Mouse (Mus musculus): Measurements from ENCODE around the gene Kif1b. TPM values are rescaled to one million over a fixed set of nuclear protein-coding genes. Genes with fewer than 3 reads are reported as not detected.

Gene Kif1b
- polyA plus RNA-seq, 1 experiment from 2014 or later, result 154 TPM

DNA sequence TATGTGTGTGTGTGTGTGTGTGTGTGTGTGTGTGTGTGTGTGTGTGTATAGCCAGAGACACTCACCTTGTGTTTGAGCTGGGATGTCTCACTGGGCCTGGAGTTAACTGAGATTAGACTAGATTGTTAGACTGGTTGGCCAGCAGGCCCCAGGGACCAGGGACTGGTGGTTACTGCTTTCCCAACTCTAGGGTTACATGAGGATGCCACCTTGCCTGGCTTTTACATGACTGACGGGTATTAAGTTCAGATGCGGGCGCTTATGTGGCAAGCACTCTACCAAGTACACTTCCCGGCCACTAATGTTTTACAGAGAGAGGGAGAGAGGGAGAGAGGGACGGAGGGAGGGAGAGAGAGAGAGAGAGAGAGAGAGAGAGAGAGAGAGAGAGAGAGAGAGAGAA is 4.5 kb upstream of the Kif1b start:
- ATAC-seq (replicated peaks), result no peak
- H3K36me3 ChIP-seq (replicated peaks), result no peaks in the 10 kb centered on the region
- H3K9ac ChIP-seq, result no peak overlapping the region
- H3K4me2 ChIP-seq, result no peak overlapping the region
- no peak overlapping the region for H3K27ac ChIP-seq
- H3K27me3 ChIP-seq (replicated peaks), result no peaks in the 10 kb centered on the region
- H3K4me3 ChIP-seq, result no peak overlapping the region
- H3K4me1 ChIP-seq, result peaks cover 12% of the 10 kb centered on the region
- 82% methylated on average over 5 of the region's 5 CpGs for WGBS
- no peaks in the 10 kb centered on the region for H3K9me3 ChIP-seq

DNA sequence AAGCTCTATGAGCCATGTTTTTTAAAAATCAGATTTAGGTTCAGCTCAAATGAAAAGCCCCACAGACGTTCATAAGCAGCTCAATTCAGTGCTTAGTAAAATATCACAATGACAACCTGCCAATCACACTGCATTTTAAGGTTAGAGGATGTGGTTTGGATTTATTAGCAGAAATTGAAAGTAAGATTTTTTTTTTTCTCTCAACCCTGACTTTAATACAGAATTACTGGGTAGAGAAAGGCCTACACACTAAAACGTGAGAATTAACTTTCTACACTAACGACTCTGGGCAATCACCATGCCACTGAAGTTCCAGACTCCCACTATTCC is 963 bp upstream of the Kif1b start:
- peak overlapping the region; percentile 98 for H3K27ac ChIP-seq

DNA sequence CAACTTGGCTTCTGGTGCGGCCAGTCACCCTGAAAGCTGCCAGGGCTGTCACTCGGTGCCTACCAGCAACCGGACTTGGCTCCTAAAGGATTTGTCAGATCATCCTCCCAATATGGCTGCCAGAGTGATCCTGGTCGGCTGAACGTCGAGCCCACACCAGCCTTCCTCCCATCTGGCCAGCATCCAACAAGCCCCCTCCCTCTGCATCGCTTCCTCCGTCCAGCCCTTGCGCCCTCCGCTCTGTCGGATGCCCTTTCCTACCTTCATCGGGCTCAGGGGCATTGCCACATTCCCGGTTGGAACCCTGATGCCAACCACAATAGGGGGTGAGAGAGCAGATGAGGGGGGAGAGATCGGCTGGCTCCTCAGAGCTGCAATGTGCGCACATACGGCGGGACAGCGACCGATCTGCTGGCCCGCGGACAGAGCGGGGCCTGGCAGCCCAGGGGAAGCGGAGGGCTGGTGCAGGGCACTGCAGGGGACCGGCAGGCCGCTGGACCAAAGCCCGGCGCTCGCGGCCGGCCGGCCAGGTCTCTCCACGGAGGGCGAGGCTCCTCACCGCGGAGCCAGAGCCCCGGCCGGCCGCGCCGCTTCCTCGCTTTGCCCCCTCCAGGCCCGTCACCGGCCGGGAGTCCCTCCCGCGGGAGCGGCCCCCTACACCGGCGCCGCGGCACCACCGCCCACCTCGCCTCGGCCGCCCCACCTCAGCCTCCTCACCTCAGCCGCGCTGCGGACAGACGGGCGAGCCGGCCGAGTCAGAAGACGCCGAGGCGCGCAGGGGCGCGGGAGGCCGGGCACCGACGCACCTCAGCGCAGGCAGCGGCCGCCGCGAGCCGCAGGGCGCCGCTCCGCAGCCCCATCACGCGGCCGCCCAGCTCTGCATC is 539 bp downstream of the Kif1b start:
- peak; percentile 48 for ATAC-seq (replicated peaks)
- H3K27me3 ChIP-seq (replicated peaks), result no peaks in the 10 kb centered on the region
- H3K4me3 ChIP-seq, result peak overlapping the region; percentile 95
- peak overlapping the region; percentile 98 for H3K27ac ChIP-seq
- 0% methylated on average over 80 of the region's 83 CpGs for WGBS
- peak overlapping the region; percentile 71 for H3K4me2 ChIP-seq
- no peaks in the 10 kb centered on the region for H3K9me3 ChIP-seq
- peak overlapping the region; percentile 89 for H3K9ac ChIP-seq
- peaks cover 49% of the 10 kb centered on the region for H3K4me1 ChIP-seq
- no peaks in the 10 kb centered on the region for H3K36me3 ChIP-seq (replicated peaks)

More for the DNA sequence above, 963 bp upstream of the Kif1b start:
- peak overlapping the region; percentile 59 for H3K4me2 ChIP-seq
- no peaks in the 10 kb centered on the region for H3K9me3 ChIP-seq
- ATAC-seq (replicated peaks), result no peak
- H3K27me3 ChIP-seq (replicated peaks), result no peaks in the 10 kb centered on the region
- H3K36me3 ChIP-seq (replicated peaks), result no peaks in the 10 kb centered on the region
- H3K9ac ChIP-seq, result peak overlapping the region; percentile 89
- H3K4me1 ChIP-seq, result peaks cover 36% of the 10 kb centered on the region
- H3K4me3 ChIP-seq, result peak overlapping the region; percentile 95
- WGBS, result 21% methylated on average over 3 of the region's 3 CpGs

DNA sequence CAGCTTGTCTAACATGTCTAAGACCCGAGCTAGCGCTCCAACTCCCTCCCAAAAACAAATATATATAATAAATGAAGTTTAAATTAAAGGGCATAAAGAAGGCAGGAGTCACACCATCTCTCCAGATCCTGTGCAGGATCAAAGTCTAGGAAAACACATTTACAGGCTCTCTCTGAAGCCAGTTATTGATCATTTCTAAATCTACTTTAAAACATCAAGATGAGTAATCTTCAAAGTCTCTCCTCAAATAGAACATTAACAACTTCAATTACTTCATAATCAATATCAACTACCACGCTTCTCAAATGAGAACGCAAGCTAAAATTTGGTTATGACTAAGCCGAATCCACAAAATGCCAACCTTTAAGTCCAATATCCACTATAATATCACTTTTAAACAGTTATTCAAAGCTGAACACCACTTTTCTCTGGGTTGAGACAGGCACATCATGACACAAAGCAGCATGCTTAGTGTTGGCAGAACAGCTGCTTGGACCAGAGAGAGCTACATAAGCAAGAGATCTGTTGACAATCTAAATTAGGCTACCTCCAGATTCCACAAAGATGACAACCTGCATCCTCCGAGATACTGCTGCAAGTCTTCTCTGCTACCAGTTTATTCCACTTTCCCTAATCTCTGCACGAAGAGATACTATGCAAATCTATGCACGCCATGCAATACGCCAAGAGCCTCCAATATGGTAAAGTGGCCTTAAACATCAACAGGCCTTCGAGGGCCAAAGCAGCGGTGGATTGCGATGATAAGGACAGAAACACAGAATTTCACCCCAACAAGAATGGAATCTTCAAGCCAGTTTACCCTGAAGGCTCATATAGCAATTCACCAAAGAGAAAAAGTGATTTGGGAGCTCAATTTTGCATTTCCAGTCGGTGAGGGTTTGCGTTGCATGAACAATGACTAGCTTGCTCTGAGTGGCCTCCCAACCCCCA is 1.5 kb downstream of the Kif1b start:
- Histone ChIP-seq H3K9me3 (no peaks in the 10 kb centered on the region), H3K9ac (peak overlapping the region; percentile 89), H3K36me3 (replicated peaks) (no peaks in the 10 kb centered on the region), H3K4me1 (peaks cover 58% of the 10 kb centered on the region), H3K4me3 (peak overlapping the region; percentile 95), H3K4me2 (peak overlapping the region; percentile 71), H3K27me3 (replicated peaks) (no peaks in the 10 kb centered on the region), H3K27ac (peak overlapping the region; percentile 98)
- ATAC-seq (replicated peaks), result no peak
- 22% methylated on average over 14 of the region's 14 CpGs for WGBS

DNA sequence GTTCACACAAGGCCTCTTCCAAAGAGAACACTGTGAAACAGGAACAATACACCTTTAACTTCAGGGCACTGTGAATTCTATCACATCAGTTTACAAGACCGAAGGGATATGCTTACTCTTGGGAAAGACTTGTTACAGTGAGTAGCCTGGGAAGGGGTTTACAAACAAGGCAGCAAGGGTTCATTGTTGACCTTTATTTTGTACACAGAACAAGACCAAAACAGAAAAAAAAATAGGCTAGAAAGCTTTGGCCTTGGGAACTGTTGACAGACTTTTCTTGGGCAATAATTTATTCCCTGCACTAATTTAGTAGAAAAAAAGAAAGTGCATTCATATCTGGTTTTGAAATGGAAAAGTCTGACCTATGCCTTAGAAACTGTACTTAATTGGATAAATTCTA is 3.0 kb downstream of the Kif1b start:
- ATAC-seq (replicated peaks), result no peak
- no peak overlapping the region for H3K27ac ChIP-seq
- H3K4me3 ChIP-seq, result no peak overlapping the region
- H3K4me1 ChIP-seq, result peaks cover 64% of the 10 kb centered on the region
- H3K4me2 ChIP-seq, result peak overlapping the region; percentile 32
- no peaks in the 10 kb centered on the region for H3K9me3 ChIP-seq
- no peak overlapping the region for H3K9ac ChIP-seq
- H3K27me3 ChIP-seq (replicated peaks), result no peaks in the 10 kb centered on the region
- 74% methylated on average over 1 of the region's 1 CpGs for WGBS
- H3K36me3 ChIP-seq (replicated peaks), result no peaks in the 10 kb centered on the region

DNA sequence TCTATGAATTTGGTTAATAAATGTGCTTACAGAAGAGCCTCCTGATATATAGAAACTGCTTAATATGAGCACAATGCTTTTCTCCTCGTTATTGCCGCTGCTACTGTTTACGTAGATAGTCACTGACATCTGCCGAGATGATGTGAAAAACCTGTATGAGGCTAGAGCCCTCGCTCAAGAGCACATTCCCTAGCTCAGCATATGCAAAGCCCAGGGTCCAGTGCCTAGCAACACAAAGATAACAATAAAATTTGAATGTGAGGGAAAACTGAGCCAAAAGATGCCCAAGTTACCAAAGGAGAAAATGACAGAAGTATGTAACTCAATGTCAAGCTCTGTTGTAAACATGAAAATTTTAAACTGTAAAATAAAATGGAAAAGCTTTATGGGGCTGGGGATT is 4.0 kb downstream of the Kif1b start:
- 34% methylated on average over 5 of the region's 5 CpGs for WGBS
- Histone ChIP-seq H3K36me3 (replicated peaks) (no peaks in the 10 kb centered on the region), H3K27me3 (replicated peaks) (no peaks in the 10 kb centered on the region), H3K9ac (no peak overlapping the region), H3K9me3 (no peaks in the 10 kb centered on the region), H3K4me2 (peak overlapping the region; percentile 32; the same call in 1 of the 2 replicates), H3K4me1 (peaks cover 54% of the 10 kb centered on the region), H3K27ac (no peak overlapping the region), H3K4me3 (no peak overlapping the region)
- ATAC-seq (replicated peaks), result no peak

DNA sequence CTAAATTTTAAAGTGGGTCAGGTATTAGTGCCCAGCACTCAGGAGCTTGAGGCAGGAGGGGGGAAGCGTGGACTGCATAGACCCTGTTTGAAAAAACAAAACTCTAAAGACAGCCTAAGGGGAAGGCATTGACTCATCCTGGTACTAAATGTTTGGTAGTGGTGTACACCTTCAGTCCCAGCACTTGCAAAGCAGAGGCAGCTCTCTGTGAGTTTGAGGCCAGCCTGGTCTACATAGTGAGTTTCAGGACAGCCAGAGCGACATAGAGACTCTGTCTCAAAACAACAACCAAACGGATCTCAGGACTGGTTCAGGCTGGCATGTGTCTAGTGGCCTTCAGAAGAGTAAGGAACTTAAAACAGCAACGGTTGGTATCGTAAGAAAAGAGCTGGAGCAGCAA is 4.7 kb downstream of the Kif1b start:
- no peak overlapping the region for H3K4me3 ChIP-seq
- H3K27me3 ChIP-seq (replicated peaks), result no peaks in the 10 kb centered on the region
- H3K9ac ChIP-seq, result no peak overlapping the region
- H3K36me3 ChIP-seq (replicated peaks), result no peaks in the 10 kb centered on the region
- no peak for ATAC-seq (replicated peaks)
- no peaks in the 10 kb centered on the region for H3K9me3 ChIP-seq
- peaks cover 52% of the 10 kb centered on the region for H3K4me1 ChIP-seq
- H3K4me2 ChIP-seq, result no peak overlapping the region
- 87% methylated on average over 5 of the region's 5 CpGs for WGBS
- no peak overlapping the region for H3K27ac ChIP-seq

DNA sequence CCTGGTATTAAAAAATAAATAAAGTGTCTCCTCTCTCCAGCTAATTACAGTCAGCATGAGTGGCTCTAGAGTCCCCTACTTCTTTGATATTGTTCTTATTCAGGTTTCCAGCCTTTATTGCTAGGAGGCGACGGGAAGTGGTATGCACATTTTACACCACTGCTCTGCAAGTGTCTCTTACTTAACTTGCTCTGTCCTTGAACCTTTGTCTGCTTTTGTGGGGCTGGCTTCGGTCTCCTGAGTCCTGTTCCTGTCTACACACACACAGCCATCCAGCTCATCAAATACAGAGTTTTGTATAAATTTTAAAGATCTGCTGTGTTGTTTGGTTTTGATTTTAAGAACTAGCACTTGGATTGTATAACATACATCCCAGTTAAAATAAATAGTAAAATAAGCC is 5.4 kb downstream of the Kif1b start:
- ATAC-seq (replicated peaks), result no peak
- Histone ChIP-seq H3K4me2 (no peak overlapping the region), H3K27ac (no peak overlapping the region), H3K9ac (no peak overlapping the region), H3K36me3 (replicated peaks) (no peaks in the 10 kb centered on the region), H3K4me3 (no peak overlapping the region), H3K27me3 (replicated peaks) (no peaks in the 10 kb centered on the region), H3K4me1 (peaks cover 57% of the 10 kb centered on the region), H3K9me3 (no peaks in the 10 kb centered on the region)
- WGBS, result 36% methylated on average over 3 of the region's 3 CpGs

DNA sequence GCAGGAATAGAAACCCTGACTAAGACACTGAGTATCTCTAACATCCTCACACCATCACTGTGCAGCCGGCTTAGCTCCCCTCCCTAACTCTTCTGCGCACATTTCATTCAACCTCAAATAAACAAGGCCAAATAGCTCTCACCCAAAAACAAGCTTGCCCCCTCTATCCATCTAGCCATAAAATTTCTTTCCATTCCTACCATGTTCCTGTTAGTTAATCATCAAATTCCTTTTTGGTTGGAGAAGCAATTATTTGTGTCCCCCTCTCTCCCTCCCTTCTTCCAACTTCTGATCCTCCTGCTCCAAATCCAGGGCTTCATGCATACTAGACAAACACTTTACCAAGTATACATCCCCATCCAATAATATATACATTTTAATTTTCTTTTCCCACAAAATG is 11.0 kb downstream of the Kif1b start:
- no peak overlapping the region for H3K27ac ChIP-seq
- no peak overlapping the region for H3K9ac ChIP-seq
- no peaks in the 10 kb centered on the region for H3K9me3 ChIP-seq
- H3K4me2 ChIP-seq, result no peak overlapping the region
- peaks cover 28% of the 10 kb centered on the region for H3K4me1 ChIP-seq
- no peak overlapping the region for H3K4me3 ChIP-seq
- no peak for ATAC-seq (replicated peaks)
- H3K27me3 ChIP-seq (replicated peaks), result no peaks in the 10 kb centered on the region
- WGBS, result 84% methylated on average over 2 of the region's 2 CpGs
- H3K36me3 ChIP-seq (replicated peaks), result no peaks in the 10 kb centered on the region

DNA sequence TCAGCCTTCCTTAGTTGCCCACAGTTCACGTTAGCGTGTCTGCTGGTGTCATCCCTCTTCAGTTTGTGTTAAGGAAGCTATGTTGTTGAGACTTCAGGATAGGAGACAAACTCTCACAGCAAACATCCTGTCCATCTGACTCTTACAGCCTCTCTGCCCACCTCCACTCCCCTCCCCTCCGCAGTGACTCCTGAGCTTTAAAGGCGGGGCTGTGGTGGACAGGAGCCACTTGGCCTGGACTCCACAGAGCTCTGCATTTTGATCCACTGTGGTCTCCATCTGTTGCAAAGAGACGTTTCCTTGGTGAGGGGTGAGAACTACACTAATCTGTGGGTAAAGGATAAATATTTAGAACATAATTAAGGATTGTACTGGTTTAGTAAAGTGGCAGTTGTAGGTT is 14.5 kb downstream of the Kif1b start:
- no peaks in the 10 kb centered on the region for H3K27me3 ChIP-seq (replicated peaks)
- no peaks in the 10 kb centered on the region for H3K9me3 ChIP-seq
- ATAC-seq (replicated peaks), result no peak; the same call in 1 of the 2 replicates
- H3K4me2 ChIP-seq, result no peak overlapping the region
- H3K4me1 ChIP-seq, result peaks cover 16% of the 10 kb centered on the region
- no peak overlapping the region for H3K27ac ChIP-seq
- no peak overlapping the region for H3K9ac ChIP-seq
- peaks cover 16% of the 10 kb centered on the region; the same call in 1 of the 2 replicates for H3K36me3 ChIP-seq (replicated peaks)
- WGBS, result 85% methylated on average over 5 of the region's 5 CpGs
- no peak overlapping the region for H3K4me3 ChIP-seq

DNA sequence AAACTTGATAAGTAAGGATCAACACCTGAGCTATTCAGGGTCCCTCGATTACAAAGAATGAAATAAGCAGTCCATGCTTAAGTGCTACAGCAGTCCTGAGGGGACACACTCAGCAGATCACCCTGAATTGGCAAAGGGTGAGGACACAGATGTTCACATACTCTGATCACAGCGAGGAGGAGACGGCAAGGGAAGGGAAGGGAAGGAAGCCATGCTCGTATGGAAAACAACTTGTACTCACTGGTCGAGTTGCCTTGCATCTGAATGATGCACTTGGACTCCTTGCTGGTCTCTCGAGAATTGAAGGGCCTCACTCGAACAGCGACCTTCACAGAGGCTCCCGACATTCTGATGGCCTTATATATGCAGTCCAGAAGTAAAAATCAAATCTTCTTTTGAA is 16.4 kb downstream of the Kif1b start:
- no peak for ATAC-seq (replicated peaks)
- Histone ChIP-seq H3K27me3 (replicated peaks) (no peaks in the 10 kb centered on the region), H3K9me3 (no peaks in the 10 kb centered on the region), H3K4me2 (no peak overlapping the region), H3K4me1 (peaks cover 10% of the 10 kb centered on the region), H3K9ac (no peak overlapping the region), H3K4me3 (no peak overlapping the region), H3K36me3 (replicated peaks) (peaks cover 16% of the 10 kb centered on the region; the same call in 1 of the 2 replicates), H3K27ac (no peak overlapping the region)
- 80% methylated on average over 9 of the region's 9 CpGs for WGBS

DNA sequence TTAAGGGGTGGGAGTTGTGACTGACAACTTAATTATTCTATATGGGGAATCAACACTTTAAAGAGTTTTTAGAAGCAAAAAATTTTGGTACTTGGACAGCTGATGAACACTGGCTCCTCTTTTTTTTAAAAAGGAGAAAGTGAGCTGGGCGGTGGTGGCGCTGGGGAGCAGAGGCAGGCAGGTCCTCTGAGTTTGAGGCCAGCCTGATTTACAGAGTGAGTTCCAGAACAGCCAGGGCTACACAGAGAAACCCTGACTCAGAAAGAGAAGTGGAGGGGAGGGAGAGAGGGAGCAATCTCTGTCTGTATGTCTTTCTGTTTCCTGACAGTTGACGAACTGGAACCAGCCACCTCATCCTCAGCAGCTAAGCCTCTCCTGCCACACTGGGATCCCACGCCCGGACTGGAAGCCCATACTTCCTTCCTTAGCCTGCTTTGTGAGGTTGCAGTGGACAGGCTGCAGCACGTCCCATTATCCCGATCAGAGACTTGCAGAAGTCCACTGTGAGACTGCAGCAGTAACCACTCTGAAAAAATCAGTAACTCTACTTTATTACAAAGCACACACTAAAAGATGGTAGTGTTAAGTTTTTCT is 17.2 kb downstream of the Kif1b start:
- 84% methylated on average over 7 of the region's 7 CpGs for WGBS

More for the DNA sequence above, 17.2 kb downstream of the Kif1b start:
- Histone ChIP-seq H3K36me3 (replicated peaks) (peaks cover 16% of the 10 kb centered on the region; the same call in 1 of the 2 replicates), H3K4me3 (no peak overlapping the region), H3K27me3 (replicated peaks) (no peaks in the 10 kb centered on the region), H3K27ac (no peak overlapping the region), H3K9ac (no peak overlapping the region), H3K9me3 (no peaks in the 10 kb centered on the region), H3K4me1 (peaks cover 6% of the 10 kb centered on the region), H3K4me2 (no peak overlapping the region)
- no peak for ATAC-seq (replicated peaks)
